Mouse (Mus musculus): ENCODE results near the gene Gltpd2.

- TF ChIP-seq TCF12 (IDR thresholded peaks at IDR 0.05; ENCODE audit: low read depth, low read length), result no peak
- no peak for TF ChIP-seq GATA1 (IDR thresholded peaks at IDR 0.05; ENCODE audit: low read depth, low read length)
- no peak for TF ChIP-seq ZMIZ1 (IDR thresholded peaks at IDR 0.05; ENCODE audit: low read depth, low read length)
- TF ChIP-seq MAZ (IDR thresholded peaks at IDR 0.05; ENCODE audit: low read depth, low read length), result no peak
- no peak for TF ChIP-seq CTCF (IDR thresholded peaks at IDR 0.05 in 2 of 3, conservative IDR thresholded peaks at IDR 0.05 in 1 of 3; ENCODE audit: control insufficient read depth in 1 of 3, insufficient read depth in 1 of 3, low read depth in 2 of 3, low read length in 3 of 3, poor library complexity in 1 of 3, severe bottlenecking in 1 of 3)
- TF ChIP-seq KAT2A (conservative IDR thresholded peaks at IDR 0.05; ENCODE audit: low read depth, low read length), result no peak
- TF ChIP-seq POLR2A (IDR thresholded peaks at IDR 0.05; ENCODE audit: control insufficient read depth in 1 of 2, insufficient read depth in 1 of 2, low read depth in 1 of 2, low read length in 2 of 2, poor library complexity in 1 of 2), result no peak
- TF ChIP-seq EP300 (IDR thresholded peaks at IDR 0.05; ENCODE audit: low read depth in 1 of 2, low read length in 2 of 2), result no peak
- TF ChIP-seq ZC3H11A (IDR thresholded peaks at IDR 0.05; ENCODE audit: low read depth, low read length), result no peak
- TF ChIP-seq MAX (IDR thresholded peaks at IDR 0.05; ENCODE audit: low read length), result no peak
Observed at GRCm38 (mm10) chr11:70557545-70557944, 38.5 kb downstream of the Gltpd2 start.

All from MEL (cell line).